Mouse (Mus musculus) small intestine, adult 2 months (tissue): ENCODE data around the gene Tle3. TPM values are rescaled to one million over a fixed set of nuclear protein-coding genes. Genes with fewer than 3 reads are reported as not detected.

ENCODE experiments used
- H3K27ac ChIP-seq: fragments of 200-500 bp; 2 replicates; pipeline ENCODE4 v1.5.1; 2012; ENCODE audit warnings: low read depth, low read length, control low read depth, inconsistent platforms; ENCODE audit not compliant: insufficient read depth
- H3K27me3 ChIP-seq: fragments of 200-500 bp; 2 replicates; pipeline ENCODE4 v1.6.1; 2012; ENCODE audit warnings: mild to moderate bottlenecking, moderate library complexity, low read length, inconsistent platforms; ENCODE audit not compliant: control insufficient read depth, insufficient read depth
- H3K36me3 ChIP-seq: fragments of 200-500 bp; 2 replicates; pipeline ENCODE4 v1.6.1; 2012; ENCODE audit warnings: mild to moderate bottlenecking, low read length, control low read depth, inconsistent platforms; ENCODE audit not compliant: control insufficient read depth, insufficient read depth
- H3K4me1 ChIP-seq: fragments of 200-500 bp; 2 replicates; pipeline ENCODE4 v1.6.1; 2012; ENCODE audit warnings: low read length, inconsistent platforms, mixed read lengths; ENCODE audit not compliant: control insufficient read depth, insufficient read depth, insufficient read length
- H3K4me3 ChIP-seq: fragments of 200-500 bp; 2 replicates; pipeline ENCODE4 v1.5.1; 2012; ENCODE audit warnings: low read depth, mild to moderate bottlenecking, control low read depth, inconsistent platforms, low read length, moderate library complexity
- CTCF ChIP-seq: fragments of 200-500 bp; IDR thresholded peaks from 2 replicates; pipeline ENCODE4 v1.5.1; 2012; ENCODE audit warnings: low read depth, mild to moderate bottlenecking, control low read depth, inconsistent platforms, low read length, moderate library complexity, mixed read lengths; ENCODE audit not compliant: insufficient replicate concordance, insufficient read length; ENCODE audit errors: extremely low read depth
- POLR2A ChIP-seq: fragments of 200-500 bp; IDR thresholded peaks from 2 replicates; pipeline ENCODE4 v1.6.1; 2012; ENCODE audit warnings: low read depth, mild to moderate bottlenecking, control low read depth, inconsistent platforms, low read length, moderate library complexity
- WGBS: fragments of 180-500 bp; shearing (Covaris S2); methylation state at CpG from one replicate; pipeline ENCODE4 v1.1.7; 2018; 5-methylcytosine and 5-hydroxymethylcytosine counted together
- polyA plus RNA-seq: library from polyadenylated mRNA; depleted of rRNA; stranded (reverse); fragments of >200 nt; gene quantifications from 2 replicates; pipeline ENCODE4 v1.2.3, GENCODE M21; 2012

The Tle3 gene
- polyA plus RNA-seq, 1 experiment, result 136 TPM

DNA sequence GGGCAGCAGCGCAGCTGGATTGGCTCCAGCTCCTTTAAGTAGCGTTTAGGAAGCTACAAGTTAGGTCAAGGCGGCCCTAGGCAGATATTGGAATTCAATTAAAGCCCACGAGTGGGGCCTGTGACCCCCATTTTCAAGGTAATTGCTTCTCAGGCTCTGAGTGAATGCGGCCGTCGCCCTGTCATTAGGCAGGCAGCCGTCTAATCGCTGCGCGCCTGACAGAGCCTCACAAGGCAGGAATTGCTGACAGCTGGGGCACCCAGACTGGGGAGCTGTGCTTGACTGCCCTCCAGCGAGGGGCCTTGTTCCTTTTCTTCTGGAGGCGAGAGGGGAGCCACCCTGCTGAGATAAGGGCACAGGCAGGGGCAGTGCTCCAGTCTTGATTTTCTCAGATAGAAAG lies 24.3 kb downstream of the Tle3 start:
- 92% methylated on average over 13 of the region's 13 CpGs for WGBS
- Histone ChIP-seq H3K4me3 (no peak overlapping the region), H3K27me3 (no peaks in the 10 kb centered on the region), H3K36me3 (peaks cover 53% of the 10 kb centered on the region), H3K4me1 (peaks cover 19% of the 10 kb centered on the region; the same call in 1 of the 2 replicates), H3K27ac (no peak overlapping the region)
- TF ChIP-seq POLR2A (no peak), CTCF (no peak)

DNA sequence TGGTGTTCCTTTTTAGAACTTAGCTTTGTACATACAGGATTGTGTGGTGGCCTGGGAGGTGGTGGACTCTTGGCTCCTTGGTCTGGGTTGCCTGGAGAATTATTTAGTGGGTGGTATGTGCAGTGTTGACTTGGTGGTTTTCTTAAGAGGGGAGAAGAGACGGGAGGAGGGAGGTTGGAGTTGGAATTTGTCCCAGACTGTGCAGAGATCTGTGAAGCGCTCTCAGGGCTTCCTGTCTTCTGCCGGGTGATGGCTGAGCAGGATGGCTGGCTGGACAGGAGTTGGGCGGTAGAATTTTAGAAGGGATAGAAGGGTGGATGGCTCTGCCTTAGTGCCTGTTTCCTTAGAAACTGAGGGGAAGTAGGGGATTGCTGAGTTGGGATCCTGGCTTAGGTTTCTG lies 25.0 kb downstream of the Tle3 start:
- Histone ChIP-seq H3K4me3 (no peak overlapping the region), H3K27ac (no peak overlapping the region), H3K27me3 (no peaks in the 10 kb centered on the region), H3K4me1 (peaks cover 15% of the 10 kb centered on the region), H3K36me3 (peaks cover 58% of the 10 kb centered on the region)
- no peak for TF ChIP-seq CTCF
- TF ChIP-seq POLR2A, result no peak
- 87% methylated on average over 4 of the region's 4 CpGs for whole genome bisulfite sequencing

DNA sequence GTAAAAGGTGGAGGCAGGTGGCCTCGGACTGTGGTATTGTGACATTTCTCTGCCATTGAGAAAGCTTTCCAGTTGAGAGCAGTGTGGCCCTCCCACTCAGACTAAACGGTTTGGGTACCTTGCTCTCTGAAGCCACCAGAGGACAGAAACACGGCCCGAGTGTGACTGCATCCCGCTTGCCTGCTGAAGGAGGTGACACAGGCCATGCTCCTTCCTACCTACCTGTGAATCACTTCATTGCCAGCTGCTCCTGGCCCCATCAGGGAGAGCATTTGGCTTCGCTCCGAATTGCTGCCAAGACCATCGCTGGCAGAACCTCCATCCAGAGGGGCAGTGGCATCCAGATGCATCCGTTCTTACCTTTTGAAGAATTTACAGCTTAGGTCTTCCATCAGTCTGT lies 26.0 kb downstream of the Tle3 start:
- WGBS, result 95% methylated on average over 9 of the region's 9 CpGs

DNA sequence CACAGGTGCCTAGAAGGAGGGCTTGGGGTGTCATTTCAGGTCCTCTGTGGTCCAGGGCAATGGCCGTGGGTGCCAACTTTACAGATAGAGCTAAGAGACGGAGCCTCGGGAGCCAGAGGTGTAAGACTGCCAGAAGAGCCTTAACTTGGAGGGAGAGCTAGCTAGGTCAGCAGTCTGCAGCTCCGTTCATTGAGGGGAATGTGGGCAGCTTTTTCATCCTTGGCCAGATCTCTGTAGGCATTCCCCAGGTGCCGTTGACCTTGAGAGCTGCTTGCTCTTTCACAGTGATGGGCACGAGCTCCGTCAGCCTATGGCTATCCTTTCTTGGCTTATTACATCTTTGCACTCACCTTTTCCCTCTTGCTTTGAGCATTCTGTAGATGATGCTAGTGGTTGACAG lies 28.0 kb downstream of the Tle3 start:
- TF ChIP-seq POLR2A (no peak), CTCF (no peak)
- H3K27ac ChIP-seq, result no peak overlapping the region
- WGBS, result 98% methylated on average over 7 of the region's 7 CpGs
- no peak overlapping the region for H3K4me3 ChIP-seq
- H3K27me3 ChIP-seq, result no peaks in the 10 kb centered on the region
- peaks cover 51% of the 10 kb centered on the region for H3K36me3 ChIP-seq
- peaks cover 15% of the 10 kb centered on the region for H3K4me1 ChIP-seq

More for the DNA sequence above, 26.0 kb downstream of the Tle3 start:
- H3K27ac ChIP-seq, result no peak overlapping the region
- peaks cover 65% of the 10 kb centered on the region for H3K36me3 ChIP-seq
- H3K4me3 ChIP-seq, result no peak overlapping the region
- TF ChIP-seq POLR2A (no peak), CTCF (no peak)
- no peaks in the 10 kb centered on the region for H3K27me3 ChIP-seq
- peaks cover 7% of the 10 kb centered on the region for H3K4me1 ChIP-seq

DNA sequence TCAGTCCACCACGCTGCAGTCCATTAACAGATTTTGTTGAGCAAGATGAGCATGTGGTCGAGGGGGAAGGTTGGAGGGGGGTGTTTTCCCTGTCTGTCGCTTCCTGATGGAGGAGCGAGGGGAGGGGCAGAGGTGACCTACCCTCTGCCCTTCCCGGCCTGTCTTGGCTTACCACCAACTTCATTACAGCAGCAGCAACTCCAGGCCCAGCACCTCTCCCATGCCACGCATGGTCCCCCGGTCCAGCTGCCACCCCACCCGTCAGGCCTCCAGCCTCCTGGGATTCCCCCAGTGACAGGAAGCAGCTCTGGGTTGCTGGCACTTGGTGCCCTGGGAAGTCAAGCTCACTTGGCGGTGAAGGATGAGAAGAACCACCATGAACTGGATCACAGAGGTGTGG lies 29.5 kb downstream of the Tle3 start:
- peaks cover 46% of the 10 kb centered on the region for H3K36me3 ChIP-seq
- H3K4me3 ChIP-seq, result no peak overlapping the region
- WGBS, result 77% methylated on average over 9 of the region's 9 CpGs

DNA sequence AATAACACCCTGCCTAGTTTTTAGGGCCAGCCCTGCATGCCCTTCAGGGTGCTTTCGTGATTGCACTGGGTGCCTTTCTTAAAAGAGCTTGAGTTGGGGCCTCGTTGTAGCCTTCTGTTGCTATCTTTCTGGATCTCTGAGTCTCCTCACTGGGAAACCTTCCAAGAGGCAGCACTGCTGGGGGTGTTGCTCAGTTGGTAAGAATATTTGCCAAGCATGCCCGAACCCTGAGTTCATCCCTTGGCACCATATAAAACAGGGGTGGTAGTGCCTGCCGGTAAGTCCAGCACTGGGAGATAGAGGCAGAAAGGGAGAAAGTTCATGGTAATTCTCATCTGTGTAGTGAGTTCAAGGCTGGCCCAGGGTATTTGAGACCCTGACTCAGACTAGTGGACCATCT lies 30.1 kb downstream of the Tle3 start:
- TF ChIP-seq CTCF, result no peak
- no peak for TF ChIP-seq POLR2A
- 82% methylated on average over 4 of the region's 4 CpGs for WGBS
- peaks cover 50% of the 10 kb centered on the region for H3K36me3 ChIP-seq
- H3K4me1 ChIP-seq, result peaks cover 25% of the 10 kb centered on the region
- no peaks in the 10 kb centered on the region for H3K27me3 ChIP-seq
- no peak overlapping the region for H3K4me3 ChIP-seq
- no peak overlapping the region for H3K27ac ChIP-seq

More for the DNA sequence above, 29.5 kb downstream of the Tle3 start:
- no peak overlapping the region for H3K27ac ChIP-seq
- peaks cover 25% of the 10 kb centered on the region for H3K4me1 ChIP-seq
- TF ChIP-seq CTCF (no peak), POLR2A (no peak)
- no peaks in the 10 kb centered on the region for H3K27me3 ChIP-seq

DNA sequence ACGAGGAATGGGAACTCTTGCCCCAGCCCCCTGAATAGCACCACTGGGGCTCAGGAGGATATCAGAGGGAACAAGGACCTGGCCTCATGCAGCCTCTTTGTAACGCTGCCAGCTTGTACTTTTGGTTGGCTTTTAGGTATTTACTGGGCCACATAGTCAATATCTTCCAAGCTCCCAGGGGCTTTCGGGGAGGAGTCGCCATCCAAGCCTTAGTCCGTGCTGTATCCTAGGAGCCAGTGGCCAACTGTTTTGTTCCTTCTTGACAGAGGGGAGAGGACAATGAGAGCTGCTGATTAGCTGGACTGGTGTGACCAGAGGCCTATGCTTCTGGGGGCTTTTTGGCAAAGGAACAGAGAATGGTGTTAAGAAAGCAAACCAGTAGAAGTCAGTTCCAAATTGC lies 30.6 kb downstream of the Tle3 start:
- TF ChIP-seq CTCF, result no peak
- no peak for TF ChIP-seq POLR2A
- 97% methylated on average over 5 of the region's 5 CpGs for WGBS
- Histone ChIP-seq H3K27ac (no peak overlapping the region), H3K27me3 (no peaks in the 10 kb centered on the region), H3K36me3 (peaks cover 54% of the 10 kb centered on the region), H3K4me3 (no peak overlapping the region), H3K4me1 (peaks cover 25% of the 10 kb centered on the region)
